Mouse (Mus musculus) layer of hippocampus, adult 2 months (tissue): ENCODE measurements at regions not wholly inside any gene's neighbourhood (a gene's known extent, or its start where the extent isn't known, plus 50 kb on each side); places are given as distances from the start of the nearest gene placed in this dataset.
"Not testable (repeated sequence)": the region's sequence is repeated elsewhere in the genome, so short reads cannot be mapped to it uniquely, and the experiment has no call there.

Experiments used
- DNase-seq, 2 experiments: peaks; one replicate each; pipeline ENCODE4 v3.0.0; 2022; ENCODE audit warnings: low spot score in 2 of 2
- H3K27ac ChIP-seq: fragments of 200-600 bp; 2 replicates; pipeline ENCODE4 v1.8.1; 2022
- H3K4me3 ChIP-seq: fragments of 200-600 bp; 2 replicates; pipeline ENCODE4 v1.8.1; 2022; ENCODE audit warnings: mild to moderate bottlenecking
- CTCF ChIP-seq: fragments of 200-600 bp; conservative IDR thresholded peaks from 2 replicates; pipeline ENCODE4 v1.8.1; 2022; ENCODE audit warnings: antibody characterized with exemption, mild to moderate bottlenecking, moderate library complexity

- DNase-seq, result no peak
- Histone ChIP-seq H3K27ac (no peak overlapping the region), H3K4me3 (no peak overlapping the region)
- TF ChIP-seq CTCF, result no peak
These were observed 65.4 kb downstream of the Chst1 start for GRCm38 (mm10) chr2:92664939-92665338.

- no peak for TF ChIP-seq CTCF
- DNase-seq, result no peak
- Histone ChIP-seq H3K27ac (no peak overlapping the region), H3K4me3 (no peak overlapping the region)
These were observed 67.7 kb downstream of the Chst1 start for GRCm38 (mm10) chr2:92667192-92667591.

- no peak for TF ChIP-seq CTCF
- Histone ChIP-seq H3K4me3 (no peak overlapping the region), H3K27ac (no peak overlapping the region)
These were observed 68.2 kb downstream of the Chst1 start for GRCm38 (mm10) chr2:92667756-92668155.

GRCm38 (mm10) chr2:92669431-92670081 lies 70.0 kb downstream of the Chst1 start:
- not testable (repeated sequence) for H3K27ac ChIP-seq, H3K4me3 ChIP-seq, DNase-seq

More at GRCm38 (mm10) chr2:92667756-92668155, 68.2 kb downstream of the Chst1 start:
- DNase-seq, result no peak

- no peak overlapping the region for H3K4me3 ChIP-seq
- H3K27ac ChIP-seq, result peak overlapping the region; percentile 92
- peak in 1 of 2 experiments; percentile 29 for DNase-seq
- TF ChIP-seq CTCF, result no peak
These were observed 72.1 kb downstream of the Chst1 start for GRCm38 (mm10) chr2:92671586-92671985.

- no peak for TF ChIP-seq CTCF
- DNase-seq, result peak in 1 of 2 experiments; percentile 65
- peak overlapping the region; percentile 92 for H3K27ac ChIP-seq
These were observed 72.6 kb downstream of the Chst1 start for GRCm38 (mm10) chr2:92672106-92672505.

GRCm38 (mm10) chr2:92673064-92673813 lies 73.7 kb downstream of the Chst1 start:
- Histone ChIP-seq H3K27ac (peak overlapping the region; percentile 92), H3K4me3 (no peak overlapping the region)
- no peak for DNase-seq
- no peak for TF ChIP-seq CTCF

More at GRCm38 (mm10) chr2:92672106-92672505, 72.6 kb downstream of the Chst1 start:
- no peak overlapping the region for H3K4me3 ChIP-seq

- no peak for DNase-seq
- H3K27ac ChIP-seq, result peak overlapping the region; percentile 92
- TF ChIP-seq CTCF, result no peak
These were observed 74.4 kb downstream of the Chst1 start for GRCm38 (mm10) chr2:92673931-92674330.

GRCm38 (mm10) chr2:92675247-92675646 lies 75.7 kb downstream of the Chst1 start:
- DNase-seq, result peak; percentile 84 to 93
- H3K4me3 ChIP-seq, result no peak overlapping the region
- peak overlapping the region; percentile 92 for H3K27ac ChIP-seq
- TF ChIP-seq CTCF, result no peak

More at GRCm38 (mm10) chr2:92673931-92674330, 74.4 kb downstream of the Chst1 start:
- H3K4me3 ChIP-seq, result no peak overlapping the region

- H3K27ac ChIP-seq, result peak overlapping the region; percentile 43; the same call in 1 of the 2 replicates
- H3K4me3 ChIP-seq, result no peak overlapping the region
- DNase-seq, result no peak
- no peak for TF ChIP-seq CTCF
These were observed 78.9 kb downstream of the Chst1 start for GRCm38 (mm10) chr2:92678276-92678930.

GRCm38 (mm10) chr2:92678999-92679704 lies 79.6 kb downstream of the Chst1 start:
- TF ChIP-seq CTCF, result no peak
- no peak for DNase-seq
- Histone ChIP-seq H3K27ac (peak overlapping the region; percentile 43), H3K4me3 (no peak overlapping the region)

GRCm38 (mm10) chr2:92682256-92682655 lies 82.7 kb downstream of the Chst1 start:
- DNase-seq, result no peak
- no peak for TF ChIP-seq CTCF

More at GRCm38 (mm10) chr2:92682256-92682655, 82.7 kb downstream of the Chst1 start:
- no peak overlapping the region for H3K4me3 ChIP-seq
- H3K27ac ChIP-seq, result no peak overlapping the region
